Mouse (Mus musculus) forebrain, embryonic 12.5 days (tissue): ENCODE results near the gene Ranbp9. TPM values are rescaled to one million over a fixed set of nuclear protein-coding genes. Genes with fewer than 3 reads are reported as not detected.

Experiments
- ATAC-seq: fragments of 200-750 bp; cut with Nextera tagmentation; 2 replicates; pipeline ENCODE4 v1.8.0; 2017; ENCODE audit warnings: moderate TSS enrichment; ENCODE audit not compliant: low FRiP score
- H3K27ac ChIP-seq: fragments of 300-500 bp; sonication (generic); 2 replicates; pipeline ENCODE4 v1.5.1; 2016; ENCODE audit warnings: mild to moderate bottlenecking
- H3K27me3 ChIP-seq: fragments of 300-500 bp; sonication (generic); 2 replicates; pipeline ENCODE4 v1.6.1; 2016; ENCODE audit warnings: mild to moderate bottlenecking
- H3K36me3 ChIP-seq: fragments of 300-500 bp; sonication (generic); replicated peaks from 2 replicates; pipeline ENCODE4 v1.6.1; 2016; ENCODE audit warnings: mild to moderate bottlenecking
- H3K4me1 ChIP-seq: fragments of 300-500 bp; sonication (generic); 2 replicates; pipeline ENCODE4 v1.6.1; 2016
- H3K4me2 ChIP-seq: fragments of 300-500 bp; sonication (generic); 2 replicates; pipeline ENCODE4 v1.6.1; 2016; ENCODE audit warnings: mild to moderate bottlenecking, moderate library complexity
- H3K4me3 ChIP-seq: fragments of 300-500 bp; sonication (generic); replicated peaks from 2 replicates; pipeline ENCODE4 v1.5.1; 2016; ENCODE audit warnings: mild to moderate bottlenecking
- H3K9ac ChIP-seq: fragments of 300-500 bp; sonication (generic); 2 replicates; pipeline ENCODE4 v1.6.1; 2016; ENCODE audit warnings: mild to moderate bottlenecking
- H3K9me3 ChIP-seq: fragments of 300-500 bp; sonication (generic); 2 replicates; pipeline ENCODE4 v1.6.1; 2016
- WGBS: fragments of 180-500 bp; shearing (Covaris S2); methylation state at CpG from one replicate; pipeline ENCODE4 v1.1.7; 2016; 5-methylcytosine and 5-hydroxymethylcytosine counted together
- polyA plus RNA-seq: library from polyadenylated mRNA; unstranded; fragments of >200 nt; fragmentation: Nextera tagmentation; extraction: Ambion mirVana; gene quantifications from 2 replicates; pipeline ENCODE4 v1.2.1, GENCODE M21; 2016

The Ranbp9 gene
- polyA plus RNA-seq, 1 experiment from 2014 or later = 13.4 TPM

GRCm38 (mm10) chr13:43516119-43516518 is 35.0 kb upstream of the Ranbp9 start:
- H3K27me3 ChIP-seq = 0 out of 2 replicates have a peak, but pooled peaks cover 6% of the 10 kb centered on the region
- no peak for ATAC-seq
- H3K4me1 ChIP-seq = peaks cover 4% of the 10 kb centered on the region; the same call in 1 of the 2 replicates
- H3K4me2 ChIP-seq = no peak overlapping the region
- no peaks in the 10 kb centered on the region for H3K36me3 ChIP-seq
- no peaks in the 10 kb centered on the region for H3K9me3 ChIP-seq
- no peak overlapping the region for H3K27ac ChIP-seq
- H3K9ac ChIP-seq = no peak overlapping the region
- 94% methylated on average over 5 of the region's 5 CpGs for WGBS
- no peak overlapping the region for H3K4me3 ChIP-seq

DNA sequence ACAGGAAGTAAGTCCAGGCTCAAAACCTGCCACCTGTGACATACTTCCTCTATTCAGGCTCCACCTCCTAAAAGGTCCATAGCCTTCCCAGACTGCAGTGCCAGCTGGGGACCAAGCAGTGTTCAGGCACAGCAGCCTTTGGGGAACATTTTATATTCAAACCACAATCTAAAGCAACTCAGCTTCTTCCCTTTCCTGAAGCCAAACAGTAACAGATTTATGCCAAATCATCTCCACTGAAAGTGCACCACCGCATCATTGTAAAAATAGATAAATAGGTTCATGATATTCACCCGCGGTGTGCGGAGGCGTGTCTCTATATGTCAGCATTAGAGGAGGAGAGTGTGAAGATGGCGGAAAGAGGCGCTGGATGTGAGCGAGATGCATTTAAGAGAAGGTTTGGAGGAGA is 33.9 kb upstream of the Ranbp9 start:
- H3K9ac ChIP-seq = no peak overlapping the region
- H3K4me1 ChIP-seq = peaks cover 4% of the 10 kb centered on the region; the same call in 1 of the 2 replicates
- ATAC-seq = no peak
- H3K27ac ChIP-seq = no peak overlapping the region
- no peaks in the 10 kb centered on the region for H3K9me3 ChIP-seq
- no peak overlapping the region for H3K4me3 ChIP-seq
- H3K36me3 ChIP-seq = no peaks in the 10 kb centered on the region
- 91% methylated on average over 8 of the region's 8 CpGs for WGBS
- H3K4me2 ChIP-seq = no peak overlapping the region
- no peaks in the 10 kb centered on the region for H3K27me3 ChIP-seq

DNA sequence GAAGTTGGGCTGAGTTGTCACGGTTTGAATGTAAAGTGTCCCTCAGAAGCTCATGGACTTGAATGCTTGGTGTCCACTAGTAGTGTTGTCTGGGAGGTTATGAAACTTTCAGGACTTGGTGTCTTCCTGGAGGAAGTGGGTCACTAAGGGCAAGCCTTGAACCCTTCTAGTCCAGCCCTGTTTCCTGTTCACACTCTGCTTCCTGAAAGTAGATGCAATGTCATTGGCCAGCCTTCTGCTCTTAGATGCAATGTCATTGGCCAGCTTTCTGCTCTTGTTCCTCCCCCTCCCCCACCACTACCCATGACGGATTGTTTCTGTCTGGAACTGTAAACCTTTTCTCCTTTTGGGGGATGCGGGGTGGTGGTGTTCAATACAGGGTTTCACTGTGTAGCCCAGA is 31.7 kb upstream of the Ranbp9 start:
- ATAC-seq = no peak
- Histone ChIP-seq H3K36me3 (no peaks in the 10 kb centered on the region), H3K9ac (no peak overlapping the region), H3K9me3 (no peaks in the 10 kb centered on the region), H3K4me2 (no peak overlapping the region), H3K4me1 (peaks cover 4% of the 10 kb centered on the region; the same call in 1 of the 2 replicates), H3K27ac (no peak overlapping the region), H3K27me3 (no peaks in the 10 kb centered on the region), H3K4me3 (no peak overlapping the region)
- 89% methylated on average over 3 of the region's 3 CpGs for WGBS

- Histone ChIP-seq H3K27me3 (no peaks in the 10 kb centered on the region), H3K9me3 (no peaks in the 10 kb centered on the region), H3K9ac (no peak overlapping the region), H3K27ac (no peak overlapping the region), H3K4me2 (no peak overlapping the region), H3K36me3 (no peaks in the 10 kb centered on the region), H3K4me1 (peaks cover 13% of the 10 kb centered on the region), H3K4me3 (no peak overlapping the region)
- 93% methylated on average over 3 of the region's 3 CpGs for WGBS
- ATAC-seq = no peak
Measured at GRCm38 (mm10) chr13:43505798-43506197, 24.7 kb upstream of the Ranbp9 start.

- no peaks in the 10 kb centered on the region for H3K36me3 ChIP-seq
- H3K9me3 ChIP-seq = no peaks in the 10 kb centered on the region
- peaks cover 13% of the 10 kb centered on the region for H3K4me1 ChIP-seq
- peak overlapping the region; percentile 44 for H3K9ac ChIP-seq
- H3K4me2 ChIP-seq = peak overlapping the region; percentile 62
- H3K27me3 ChIP-seq = no peaks in the 10 kb centered on the region; the same call in 1 of the 2 replicates
- ATAC-seq = peak; percentile 76
- 1% methylated on average over 19 of the region's 19 CpGs for WGBS
- H3K4me3 ChIP-seq = peak overlapping the region; percentile 33
- H3K27ac ChIP-seq = peak overlapping the region; percentile 69
Measured at GRCm38 (mm10) chr13:43503395-43503850, 22.3 kb upstream of the Ranbp9 start.

GRCm38 (mm10) chr13:43501601-43502000 is 20.5 kb upstream of the Ranbp9 start:
- 62% methylated on average over 5 of the region's 5 CpGs for WGBS
- Histone ChIP-seq H3K9ac (no peak overlapping the region), H3K4me3 (no peak overlapping the region), H3K4me2 (no peak overlapping the region), H3K27me3 (no peaks in the 10 kb centered on the region; the same call in 1 of the 2 replicates), H3K36me3 (no peaks in the 10 kb centered on the region), H3K27ac (no peak overlapping the region), H3K4me1 (peaks cover 17% of the 10 kb centered on the region), H3K9me3 (peaks cover 3% of the 10 kb centered on the region; the same call in 1 of the 2 replicates)
- no peak for ATAC-seq

DNA sequence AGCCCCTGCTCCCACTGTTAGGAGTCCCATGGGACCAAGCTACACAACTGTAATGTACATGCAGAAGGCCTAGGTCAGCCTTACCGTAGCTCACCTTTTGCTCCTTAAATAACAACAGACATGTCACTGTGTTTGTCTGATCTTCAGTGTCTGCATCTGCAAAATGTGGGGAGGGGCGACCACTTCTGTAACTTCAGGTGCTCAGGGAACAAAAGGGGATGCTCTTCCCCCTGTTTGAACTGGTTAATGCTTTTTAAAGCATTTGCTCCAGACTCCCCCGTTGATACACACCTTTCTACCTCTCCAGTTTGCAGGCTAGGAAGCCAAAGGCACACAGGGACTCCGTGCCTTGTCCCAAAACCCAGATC is 19.4 kb upstream of the Ranbp9 start:
- no peaks in the 10 kb centered on the region; the same call in 1 of the 2 replicates for H3K27me3 ChIP-seq
- H3K36me3 ChIP-seq = no peaks in the 10 kb centered on the region
- H3K9ac ChIP-seq = no peak overlapping the region
- no peak overlapping the region for H3K27ac ChIP-seq
- no peak overlapping the region for H3K4me2 ChIP-seq
- H3K4me3 ChIP-seq = no peak overlapping the region
- peaks cover 3% of the 10 kb centered on the region; the same call in 1 of the 2 replicates for H3K9me3 ChIP-seq
- ATAC-seq = no peak
- peaks cover 17% of the 10 kb centered on the region for H3K4me1 ChIP-seq
- WGBS = 93% methylated on average over 4 of the region's 4 CpGs

DNA sequence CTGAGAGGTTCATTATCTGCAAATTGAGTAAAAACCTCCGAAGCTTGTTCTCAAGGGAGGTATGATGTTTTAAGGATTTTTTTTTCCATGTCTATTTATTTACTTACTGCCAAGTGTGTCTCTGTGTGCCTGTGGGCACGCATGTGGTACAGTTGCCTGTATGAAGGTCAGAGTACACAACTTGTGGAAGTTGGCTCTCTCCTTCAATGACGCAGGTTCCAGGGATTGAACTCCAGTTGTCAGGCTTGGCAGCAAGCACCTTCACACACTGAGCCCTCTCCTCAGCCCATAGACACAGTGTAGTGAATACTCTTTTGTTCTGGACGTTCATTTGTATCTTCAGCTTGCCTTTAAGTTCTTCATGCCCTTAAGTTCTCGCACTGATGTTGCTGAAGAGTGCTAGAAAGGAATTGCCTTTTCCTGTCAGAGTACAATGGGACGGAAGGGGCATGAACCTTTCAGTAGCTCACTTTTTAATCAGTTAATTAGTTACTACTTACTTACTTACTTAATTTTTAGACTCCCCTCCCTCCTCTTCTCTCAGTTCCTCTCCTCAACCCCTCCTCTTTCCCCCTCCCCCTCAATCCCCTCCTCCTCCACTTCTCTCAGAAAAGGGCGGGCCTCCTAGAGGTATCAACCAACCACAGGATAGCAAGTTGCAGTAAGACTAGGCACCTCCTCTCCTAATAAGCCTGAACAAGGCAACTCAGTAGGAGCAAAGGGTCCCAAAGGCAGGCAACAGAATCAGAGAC is 18.8 kb upstream of the Ranbp9 start:
- Histone ChIP-seq H3K27me3 (no peaks in the 10 kb centered on the region; the same call in 1 of the 2 replicates), H3K9ac (no peak overlapping the region), H3K27ac (no peak overlapping the region), H3K4me3 (no peak overlapping the region), H3K4me1 (peaks cover 17% of the 10 kb centered on the region), H3K36me3 (no peaks in the 10 kb centered on the region), H3K9me3 (peaks cover 3% of the 10 kb centered on the region; the same call in 1 of the 2 replicates), H3K4me2 (no peak overlapping the region)
- WGBS = 70% methylated on average over 7 of the region's 7 CpGs
- ATAC-seq = no peak

DNA sequence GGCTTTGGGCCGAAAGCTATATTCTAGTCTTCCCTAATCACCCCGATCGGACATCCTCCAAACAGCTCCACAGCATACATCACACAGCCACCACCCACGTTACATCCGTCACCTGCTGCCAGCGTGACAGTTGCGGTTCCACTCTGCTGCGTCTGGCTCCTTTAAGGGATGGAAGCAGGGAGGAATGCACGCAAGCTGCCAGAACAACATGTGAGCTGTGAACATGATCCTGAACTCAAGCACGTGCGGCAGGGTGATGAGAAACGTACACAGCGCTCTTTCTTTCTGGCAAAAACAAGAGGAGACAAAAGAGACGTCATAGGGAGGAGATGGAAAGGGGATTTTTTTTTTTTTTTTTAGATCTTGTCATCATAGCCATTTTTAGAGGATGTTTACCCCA is 17.8 kb upstream of the Ranbp9 start:
- 77% methylated on average over 14 of the region's 14 CpGs for WGBS
- no peaks in the 10 kb centered on the region; the same call in 1 of the 2 replicates for H3K27me3 ChIP-seq
- no peak for ATAC-seq

DNA sequence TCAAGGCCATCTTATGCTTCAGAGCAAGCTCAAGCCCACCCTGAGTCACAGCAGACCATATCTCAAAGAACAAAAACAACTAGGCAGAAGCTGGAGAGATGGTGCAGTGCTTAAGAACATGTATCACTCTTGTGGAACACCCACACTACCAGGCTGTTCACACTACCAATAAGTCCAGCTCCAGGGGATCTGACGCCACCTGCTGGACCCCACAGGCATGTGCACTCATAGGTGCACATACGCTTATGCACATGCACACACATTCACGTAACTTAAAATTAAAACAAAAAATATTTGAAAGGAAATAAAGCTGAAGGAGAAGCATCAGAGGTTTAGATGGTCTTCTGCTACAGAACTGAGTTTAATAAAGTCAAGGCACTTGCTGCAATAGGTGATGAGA is 16.7 kb upstream of the Ranbp9 start:
- no peaks in the 10 kb centered on the region; the same call in 1 of the 2 replicates for H3K27me3 ChIP-seq
- WGBS = 94% methylated on average over 3 of the region's 3 CpGs
- H3K36me3 ChIP-seq = no peaks in the 10 kb centered on the region
- H3K4me2 ChIP-seq = no peak overlapping the region
- no peak overlapping the region for H3K9ac ChIP-seq
- ATAC-seq = no peak
- peaks cover 11% of the 10 kb centered on the region for H3K4me1 ChIP-seq
- H3K27ac ChIP-seq = no peak overlapping the region
- peaks cover 3% of the 10 kb centered on the region; the same call in 1 of the 2 replicates for H3K9me3 ChIP-seq
- H3K4me3 ChIP-seq = no peak overlapping the region

More for the DNA sequence above, 17.8 kb upstream of the Ranbp9 start:
- Histone ChIP-seq H3K9me3 (peaks cover 3% of the 10 kb centered on the region; the same call in 1 of the 2 replicates), H3K27ac (no peak overlapping the region), H3K4me2 (no peak overlapping the region), H3K4me3 (no peak overlapping the region), H3K4me1 (peaks cover 13% of the 10 kb centered on the region), H3K9ac (no peak overlapping the region), H3K36me3 (no peaks in the 10 kb centered on the region)

- Histone ChIP-seq H3K27ac (no peak overlapping the region), H3K4me2 (no peak overlapping the region), H3K4me3 (no peak overlapping the region), H3K9ac (no peak overlapping the region), H3K27me3 (no peaks in the 10 kb centered on the region; the same call in 1 of the 2 replicates), H3K36me3 (no peaks in the 10 kb centered on the region), H3K9me3 (peaks cover 3% of the 10 kb centered on the region; the same call in 1 of the 2 replicates), H3K4me1 (peaks cover 12% of the 10 kb centered on the region)
- ATAC-seq = no peak
- 12% methylated on average over 2 of the region's 2 CpGs for WGBS
Measured at GRCm38 (mm10) chr13:43496660-43497059, 15.6 kb upstream of the Ranbp9 start.

DNA sequence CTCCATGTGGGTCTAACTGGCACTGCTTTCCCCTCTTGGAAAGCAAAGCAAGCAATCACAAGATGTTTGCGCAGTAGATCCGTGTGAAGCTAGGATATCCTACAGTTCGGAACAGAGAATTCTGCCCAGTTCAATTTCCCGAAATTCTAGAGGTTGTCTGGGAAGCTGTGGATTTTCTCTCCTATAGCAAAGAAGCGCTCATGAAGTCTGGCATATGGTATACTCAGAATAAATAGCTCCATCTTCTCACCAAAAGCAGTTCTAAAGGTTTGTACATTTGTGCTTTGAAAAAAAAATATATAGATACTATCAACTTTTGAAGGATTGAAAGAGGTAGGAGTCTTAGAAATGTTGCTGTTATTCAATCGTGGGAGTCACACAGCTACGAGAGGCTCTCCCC is 14.6 kb upstream of the Ranbp9 start:
- 88% methylated on average over 7 of the region's 7 CpGs for WGBS
- no peak overlapping the region for H3K4me2 ChIP-seq
- H3K27ac ChIP-seq = no peak overlapping the region

More for the DNA sequence above, 14.6 kb upstream of the Ranbp9 start:
- H3K9me3 ChIP-seq = peaks cover 3% of the 10 kb centered on the region; the same call in 1 of the 2 replicates
- no peaks in the 10 kb centered on the region for H3K36me3 ChIP-seq
- no peak overlapping the region for H3K4me3 ChIP-seq
- ATAC-seq = no peak
- H3K9ac ChIP-seq = no peak overlapping the region
- H3K27me3 ChIP-seq = no peaks in the 10 kb centered on the region; the same call in 1 of the 2 replicates
- H3K4me1 ChIP-seq = peaks cover 12% of the 10 kb centered on the region
